Mouse (Mus musculus) liver, embryonic 12.5 days (tissue): ENCODE measurements at regions not wholly inside any gene's neighbourhood (a gene's known extent, or its start where the extent isn't known, plus 50 kb on each side); places are given as distances from the start of the nearest gene placed in this dataset.

Experiments
- ATAC-seq: fragments of 200-750 bp; cut with Nextera tagmentation; 2 replicates; pipeline ENCODE4 v1.8.0; 2017; ENCODE audit warnings: moderate number of reproducible peaks, mild to moderate bottlenecking, moderate library complexity
- H3K27ac ChIP-seq: fragments of 300-500 bp; sonication (generic); 2 replicates; pipeline ENCODE4 v1.5.1; 2016; ENCODE audit warnings: mild to moderate bottlenecking
- H3K27me3 ChIP-seq: fragments of 300-500 bp; sonication (generic); replicated peaks from 2 replicates; pipeline ENCODE4 v1.6.1; 2016; ENCODE audit warnings: mild to moderate bottlenecking, moderate library complexity
- H3K36me3 ChIP-seq: fragments of 300-500 bp; sonication (generic); 2 replicates; pipeline ENCODE4 v1.6.1; 2016; ENCODE audit warnings: mild to moderate bottlenecking, moderate library complexity
- H3K4me1 ChIP-seq: fragments of 300-500 bp; sonication (generic); 2 replicates; pipeline ENCODE4 v1.6.1; 2016
- H3K4me2 ChIP-seq: fragments of 300-500 bp; sonication (generic); 2 replicates; pipeline ENCODE4 v1.6.1; 2016; ENCODE audit warnings: mild to moderate bottlenecking, moderate library complexity
- H3K4me3 ChIP-seq: fragments of 300-500 bp; sonication (generic); 2 replicates; pipeline ENCODE4 v1.5.1; 2016; ENCODE audit warnings: mild to moderate bottlenecking, moderate library complexity
- H3K9ac ChIP-seq: fragments of 300-500 bp; sonication (generic); 2 replicates; pipeline ENCODE4 v1.6.1; 2016; ENCODE audit warnings: mild to moderate bottlenecking, moderate library complexity
- H3K9me3 ChIP-seq: fragments of 300-500 bp; sonication (generic); replicated peaks from 2 replicates; pipeline ENCODE4 v1.6.1; 2016; ENCODE audit warnings: mild to moderate bottlenecking, moderate library complexity
- WGBS: fragments of 180-500 bp; shearing (Covaris S2); methylation state at CpG from one replicate; pipeline ENCODE4 v1.1.7; 2016; ENCODE audit not compliant: insufficient replicate concordance; 5-methylcytosine and 5-hydroxymethylcytosine counted together

DNA sequence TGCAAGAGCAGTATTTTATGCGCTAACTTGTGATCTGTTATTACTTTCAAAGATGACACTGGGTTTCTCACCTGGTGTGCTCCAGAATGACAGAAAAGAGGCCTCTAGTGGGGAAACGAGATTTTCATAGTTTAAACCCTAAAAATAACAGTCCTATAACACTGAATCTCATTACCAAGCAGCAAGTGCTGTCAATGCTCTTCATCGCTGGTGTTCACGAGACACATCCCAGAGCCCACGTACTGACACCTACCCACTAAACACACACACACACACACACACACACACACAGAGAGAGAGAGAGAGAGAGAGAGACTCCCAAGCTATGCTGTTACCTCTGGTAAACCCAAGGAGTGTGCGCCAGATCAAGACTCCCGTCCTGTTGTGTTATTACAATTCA, 365.9 kb downstream of the Pdcd6ip start:
- Histone ChIP-seq H3K36me3 (no peaks in the 10 kb centered on the region), H3K4me3 (no peak overlapping the region), H3K27ac (no peak overlapping the region), H3K9ac (no peak overlapping the region), H3K4me1 (no peaks in the 10 kb centered on the region), H3K9me3 (no peaks in the 10 kb centered on the region; the same call in 1 of the 2 replicates), H3K27me3 (no peaks in the 10 kb centered on the region), H3K4me2 (no peak overlapping the region)
- 75% methylated on average over 7 of the region's 7 CpGs for WGBS
- ATAC-seq = no peak

DNA sequence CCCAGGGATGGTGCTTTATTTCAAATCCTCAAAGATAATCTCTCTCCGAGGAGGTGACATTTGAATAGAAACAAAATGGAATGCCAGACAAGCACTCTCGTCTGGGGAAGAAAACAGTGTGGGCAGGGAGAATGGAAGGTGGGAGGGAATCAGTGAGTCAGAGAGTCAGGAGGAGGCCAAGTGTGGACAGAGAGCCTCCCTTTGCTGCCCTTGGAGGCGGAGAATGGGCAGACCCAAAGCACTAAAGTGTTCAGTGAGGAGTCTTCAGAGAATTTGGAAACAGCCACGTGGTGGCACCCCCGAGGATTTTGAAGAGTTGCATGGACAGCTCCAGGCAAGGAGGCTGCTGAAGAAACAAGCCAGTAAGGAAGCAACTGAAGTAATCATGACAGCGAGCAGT, 367.2 kb downstream of the Pdcd6ip start:
- H3K36me3 ChIP-seq = no peaks in the 10 kb centered on the region
- no peak for ATAC-seq
- no peak overlapping the region for H3K9ac ChIP-seq
- H3K4me1 ChIP-seq = no peaks in the 10 kb centered on the region
- no peaks in the 10 kb centered on the region; the same call in 1 of the 2 replicates for H3K9me3 ChIP-seq
- 49% methylated on average over 6 of the region's 6 CpGs for whole genome bisulfite sequencing
- H3K27ac ChIP-seq = no peak overlapping the region
- H3K27me3 ChIP-seq = no peaks in the 10 kb centered on the region
- no peak overlapping the region for H3K4me3 ChIP-seq
- no peak overlapping the region for H3K4me2 ChIP-seq

GRCm38 (mm10) chr9:113340036-113340435, 368.0 kb downstream of the Pdcd6ip start:
- Histone ChIP-seq H3K4me3 (no peak overlapping the region), H3K9me3 (no peaks in the 10 kb centered on the region; the same call in 1 of the 2 replicates), H3K27me3 (no peaks in the 10 kb centered on the region), H3K4me2 (no peak overlapping the region), H3K9ac (no peak overlapping the region), H3K36me3 (no peaks in the 10 kb centered on the region), H3K27ac (no peak overlapping the region), H3K4me1 (no peaks in the 10 kb centered on the region)
- no peak for ATAC-seq
- 41% methylated on average over 3 of the region's 3 CpGs for WGBS

GRCm38 (mm10) chr9:113324489-113324888, 383.6 kb downstream of the Pdcd6ip start:
- H3K4me3 ChIP-seq = no peak overlapping the region
- ATAC-seq = no peak
- H3K9me3 ChIP-seq = 0 out of 2 replicates have a peak, but pooled peaks cover 6% of the 10 kb centered on the region
- WGBS = 48% methylated on average over 3 of the region's 3 CpGs
- no peaks in the 10 kb centered on the region for H3K27me3 ChIP-seq
- H3K4me1 ChIP-seq = no peaks in the 10 kb centered on the region
- H3K4me2 ChIP-seq = no peak overlapping the region
- H3K27ac ChIP-seq = no peak overlapping the region
- H3K9ac ChIP-seq = no peak overlapping the region
- no peaks in the 10 kb centered on the region for H3K36me3 ChIP-seq

- Histone ChIP-seq H3K9me3 (no peaks in the 10 kb centered on the region), H3K27me3 (no peaks in the 10 kb centered on the region), H3K4me2 (no peak overlapping the region), H3K4me1 (no peaks in the 10 kb centered on the region), H3K27ac (no peak overlapping the region), H3K36me3 (no peaks in the 10 kb centered on the region), H3K9ac (no peak overlapping the region), H3K4me3 (no peak overlapping the region)
- 57% methylated on average over 7 of the region's 7 CpGs for WGBS
- ATAC-seq = no peak
Measured at GRCm38 (mm10) chr9:113309707-113310574, 398.1 kb downstream of the Pdcd6ip start.

GRCm38 (mm10) chr9:113305761-113306160, 402.3 kb downstream of the Pdcd6ip start:
- Histone ChIP-seq H3K27ac (no peak overlapping the region), H3K36me3 (no peaks in the 10 kb centered on the region), H3K9ac (no peak overlapping the region), H3K27me3 (no peaks in the 10 kb centered on the region), H3K4me1 (no peaks in the 10 kb centered on the region), H3K4me3 (no peak overlapping the region), H3K4me2 (no peak overlapping the region), H3K9me3 (no peaks in the 10 kb centered on the region)
- no peak for ATAC-seq
- WGBS = 38% methylated on average over 4 of the region's 4 CpGs

DNA sequence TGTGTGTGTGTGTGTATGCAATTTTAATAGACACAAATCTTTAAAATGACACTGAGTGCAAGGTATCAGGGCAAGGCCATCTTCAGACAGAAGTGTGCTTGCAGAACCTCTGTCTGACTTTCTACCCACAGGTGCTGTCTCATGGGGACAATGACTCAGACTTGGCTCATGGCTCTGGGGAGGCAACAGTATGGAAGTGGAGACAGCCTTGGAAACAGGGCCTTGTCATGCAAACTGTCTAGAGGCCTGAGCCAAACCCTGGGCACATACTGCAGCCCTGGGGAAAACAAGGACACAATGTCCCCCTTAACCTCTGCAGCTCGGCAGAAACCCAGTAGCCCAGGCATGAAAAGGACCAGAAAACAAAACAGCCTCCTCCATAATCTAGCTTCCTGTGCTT, 405.6 kb downstream of the Pdcd6ip start:
- no peak overlapping the region for H3K27ac ChIP-seq
- no peaks in the 10 kb centered on the region for H3K4me1 ChIP-seq
- no peaks in the 10 kb centered on the region for H3K27me3 ChIP-seq
- H3K4me3 ChIP-seq = no peak overlapping the region
- ATAC-seq = no peak
- H3K9me3 ChIP-seq = no peaks in the 10 kb centered on the region
- H3K9ac ChIP-seq = no peak overlapping the region
- 32% methylated on average over 1 of the region's 1 CpGs for WGBS
- no peak overlapping the region for H3K4me2 ChIP-seq
- H3K36me3 ChIP-seq = no peaks in the 10 kb centered on the region

GRCm38 (mm10) chr9:113300846-113301245, 407.2 kb downstream of the Pdcd6ip start:
- no peak for ATAC-seq
- no peaks in the 10 kb centered on the region for H3K27me3 ChIP-seq
- H3K4me2 ChIP-seq = no peak overlapping the region
- H3K9me3 ChIP-seq = no peaks in the 10 kb centered on the region
- no peak overlapping the region for H3K4me3 ChIP-seq
- H3K27ac ChIP-seq = no peak overlapping the region
- H3K9ac ChIP-seq = no peak overlapping the region
- H3K36me3 ChIP-seq = no peaks in the 10 kb centered on the region
- no peaks in the 10 kb centered on the region for H3K4me1 ChIP-seq
- 12% methylated on average over 2 of the region's 2 CpGs for WGBS

DNA sequence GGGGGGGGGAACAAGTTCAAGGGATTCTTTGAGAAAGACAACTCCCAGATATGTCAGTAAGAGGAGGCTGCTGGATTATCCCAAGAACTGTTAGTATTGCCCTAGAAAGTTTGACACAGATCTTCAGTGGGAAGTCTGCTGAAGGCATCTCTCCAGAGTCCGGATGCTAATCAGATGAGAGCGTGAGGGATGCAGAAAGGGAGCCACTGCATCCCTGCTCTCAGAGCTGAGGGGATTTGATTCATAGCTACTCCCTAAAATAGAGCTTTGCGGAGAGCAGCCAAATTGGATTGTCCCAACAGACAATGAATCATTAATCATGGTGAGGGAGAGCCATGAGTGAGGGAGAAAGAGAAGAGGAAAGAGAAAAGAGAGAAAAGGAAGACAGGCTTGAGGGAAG, 408.2 kb downstream of the Pdcd6ip start:
- H3K36me3 ChIP-seq = no peaks in the 10 kb centered on the region

DNA sequence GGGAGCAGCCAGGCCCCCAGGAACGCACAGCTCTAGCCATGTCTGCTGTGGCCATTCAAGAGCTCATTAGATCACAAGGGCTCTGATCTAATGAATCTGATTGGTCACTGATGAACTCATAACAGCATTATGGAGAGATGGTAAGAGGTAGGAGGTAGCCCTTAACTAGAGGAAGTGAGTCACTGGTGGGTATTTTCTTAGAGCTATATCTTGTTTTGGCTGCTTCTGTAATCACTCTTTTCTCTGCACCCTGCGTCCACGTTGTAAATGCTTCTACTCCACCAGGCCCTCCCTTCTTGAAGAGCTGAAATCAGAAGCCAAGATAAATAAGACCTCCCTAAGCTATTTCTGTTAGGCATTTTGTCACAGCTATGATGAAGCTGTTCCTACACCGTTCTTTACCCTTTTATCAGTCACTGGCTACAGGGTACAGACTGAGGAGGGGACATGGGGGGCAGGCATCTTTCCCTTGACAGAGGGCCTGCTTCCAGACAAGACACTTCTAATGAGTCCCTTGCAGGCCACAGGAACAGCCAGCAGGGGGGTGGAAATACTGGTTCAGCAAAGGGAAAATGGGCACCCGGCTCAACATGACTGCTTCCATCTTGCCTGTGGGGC, 412.1 kb downstream of the Pdcd6ip start:
- Histone ChIP-seq H3K9me3 (no peaks in the 10 kb centered on the region), H3K4me3 (no peak overlapping the region), H3K27ac (no peak overlapping the region), H3K36me3 (no peaks in the 10 kb centered on the region), H3K27me3 (no peaks in the 10 kb centered on the region), H3K4me2 (no peak overlapping the region), H3K9ac (no peak overlapping the region), H3K4me1 (no peaks in the 10 kb centered on the region)
- WGBS = 70% methylated on average over 5 of the region's 5 CpGs
- no peak for ATAC-seq

More for the DNA sequence above, 408.2 kb downstream of the Pdcd6ip start:
- Histone ChIP-seq H3K27ac (no peak overlapping the region), H3K27me3 (no peaks in the 10 kb centered on the region), H3K4me3 (no peak overlapping the region), H3K4me1 (no peaks in the 10 kb centered on the region), H3K9ac (no peak overlapping the region), H3K9me3 (no peaks in the 10 kb centered on the region), H3K4me2 (no peak overlapping the region)
- 31% methylated on average over 3 of the region's 3 CpGs for WGBS
- ATAC-seq = no peak

DNA sequence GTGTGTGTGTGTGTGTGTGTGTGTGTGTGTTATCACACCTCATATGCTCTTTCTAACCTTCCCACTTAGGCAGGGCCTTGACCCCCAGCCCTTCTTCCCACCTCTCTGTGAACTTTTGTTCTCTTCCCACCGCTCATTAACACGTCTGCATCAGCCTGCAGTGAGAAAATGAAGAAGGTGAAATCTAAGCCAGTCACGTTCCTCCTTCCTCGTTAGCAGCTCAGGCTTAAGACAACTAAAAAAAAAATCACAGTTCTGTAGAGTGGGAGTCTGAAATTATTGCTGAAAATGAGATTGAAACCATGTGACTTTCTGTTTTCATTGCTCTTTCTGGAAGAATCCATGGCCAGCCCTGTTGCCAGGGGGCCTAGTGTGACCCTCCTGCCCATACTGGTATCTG, 420.7 kb downstream of the Pdcd6ip start:
- 0 out of 2 replicates have a peak, but pooled peaks cover 5% of the 10 kb centered on the region for H3K9me3 ChIP-seq
- no peak overlapping the region for H3K4me2 ChIP-seq
- H3K27ac ChIP-seq = no peak overlapping the region
- H3K9ac ChIP-seq = no peak overlapping the region
- no peak overlapping the region for H3K4me3 ChIP-seq
- ATAC-seq = no peak
- no peaks in the 10 kb centered on the region for H3K27me3 ChIP-seq
- no peaks in the 10 kb centered on the region for H3K36me3 ChIP-seq
- whole genome bisulfite sequencing = 26% methylated on average over 4 of the region's 4 CpGs
- H3K4me1 ChIP-seq = no peaks in the 10 kb centered on the region

GRCm38 (mm10) chr9:113283244-113283643, 424.8 kb downstream of the Pdcd6ip start:
- no peak overlapping the region for H3K4me3 ChIP-seq
- 12% methylated on average over 1 of the region's 1 CpGs for whole genome bisulfite sequencing
- H3K36me3 ChIP-seq = no peaks in the 10 kb centered on the region
- no peak overlapping the region for H3K9ac ChIP-seq
- H3K27me3 ChIP-seq = no peaks in the 10 kb centered on the region
- no peak overlapping the region for H3K4me2 ChIP-seq
- H3K4me1 ChIP-seq = no peaks in the 10 kb centered on the region
- H3K27ac ChIP-seq = no peak overlapping the region
- no peak for ATAC-seq
- 0 out of 2 replicates have a peak, but pooled peaks cover 5% of the 10 kb centered on the region for H3K9me3 ChIP-seq
